Mouse (Mus musculus) lung, adult 2 months (tissue): ENCODE measurements around the gene Zdhhc7. TPM values are rescaled to one million over a fixed set of nuclear protein-coding genes. Genes with fewer than 3 reads are reported as not detected.

Source experiments
- DNase-seq: peaks from one replicate; pipeline ENCODE4 v3.0.0; 2022
- H3K4me1 ChIP-seq: fragments of 200-500 bp; 2 replicates; pipeline ENCODE4 v1.6.1; 2011; ENCODE audit warnings: low read length; ENCODE audit not compliant: control insufficient read depth, insufficient read depth
- H3K4me3 ChIP-seq: fragments of 200-500 bp; replicated peaks from 2 replicates; pipeline ENCODE3; 2011; ENCODE audit warnings: low read depth, mild to moderate bottlenecking, control low read depth, low read length; ENCODE audit errors: extremely low read depth
- CTCF ChIP-seq: fragments of 200-500 bp; IDR thresholded peaks from 2 replicates; pipeline ENCODE4 v1.5.1; 2011; ENCODE audit warnings: mild to moderate bottlenecking, low read length, control low read depth; ENCODE audit not compliant: insufficient read depth
- POLR2A ChIP-seq: fragments of 200-500 bp; IDR thresholded peaks from 2 replicates; pipeline ENCODE4 v1.6.1; 2011; ENCODE audit warnings: low read depth, mild to moderate bottlenecking, control low read depth, low read length, borderline replicate concordance; ENCODE audit errors: extremely low read depth
- WGBS: fragments of 180-500 bp; shearing (Covaris S2); methylation state at CpG from one replicate; pipeline ENCODE4 v1.1.7; 2018; 5-methylcytosine and 5-hydroxymethylcytosine counted together
- polyA plus RNA-seq: library from polyadenylated mRNA; depleted of rRNA; stranded (reverse); fragments of >200 nt; gene quantifications from 2 replicates; pipeline ENCODE4 v1.2.3, GENCODE M21; 2012

The Zdhhc7 gene
- polyA plus RNA-seq, 1 experiment, result 78.0 TPM

DNA sequence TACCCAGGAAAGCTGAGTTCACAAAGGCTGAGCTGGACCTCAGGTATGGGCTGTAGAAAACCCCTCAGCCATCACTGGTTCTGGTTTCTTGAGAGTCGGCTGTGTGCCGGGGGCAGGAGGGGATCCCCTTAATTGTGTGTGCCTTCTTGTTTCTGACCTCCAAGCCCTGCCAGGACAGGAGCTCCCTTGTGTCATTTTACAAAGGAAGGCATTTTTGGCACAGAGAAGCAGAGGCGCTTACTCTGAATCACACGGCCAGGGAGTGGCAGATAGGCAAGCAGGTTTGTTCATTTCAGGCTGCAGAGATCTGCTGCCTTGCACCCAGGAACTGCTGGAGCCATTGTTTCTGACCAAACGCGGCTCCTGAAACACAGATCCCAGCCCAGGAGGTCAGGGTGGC is 25.9 kb downstream of the Zdhhc7 start:
- DNase-seq, result no peak
- WGBS, result 66% methylated on average over 6 of the region's 6 CpGs
- no peak for TF ChIP-seq CTCF
- no peak for TF ChIP-seq POLR2A
- H3K4me3 ChIP-seq, result no peak overlapping the region
- H3K4me1 ChIP-seq, result no peaks in the 10 kb centered on the region; the same call in 1 of the 2 replicates

DNA sequence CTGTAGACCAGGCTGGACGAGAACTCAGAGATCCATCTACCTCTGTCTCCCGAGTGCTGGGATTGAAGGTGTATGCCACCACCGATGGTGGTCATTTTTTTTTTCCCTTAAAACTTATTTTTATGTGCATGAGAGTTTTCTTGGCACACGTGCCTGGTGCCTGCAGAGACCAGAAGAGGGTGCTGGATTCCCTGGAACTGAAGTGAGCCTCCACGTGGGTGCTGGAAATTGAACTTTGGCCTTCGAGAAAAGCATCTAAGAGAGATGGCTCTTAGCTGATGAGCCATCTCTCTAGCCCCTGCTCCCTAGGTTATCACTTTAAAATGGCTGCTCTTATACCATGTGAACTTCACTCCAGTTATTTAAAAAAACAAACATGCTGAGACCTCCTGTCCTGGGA is 26.8 kb downstream of the Zdhhc7 start:
- Histone ChIP-seq H3K4me1 (no peaks in the 10 kb centered on the region; the same call in 1 of the 2 replicates), H3K4me3 (no peak overlapping the region)
- 71% methylated on average over 6 of the region's 6 CpGs for WGBS
- DNase-seq, result no peak
- TF ChIP-seq CTCF (no peak), POLR2A (no peak)

DNA sequence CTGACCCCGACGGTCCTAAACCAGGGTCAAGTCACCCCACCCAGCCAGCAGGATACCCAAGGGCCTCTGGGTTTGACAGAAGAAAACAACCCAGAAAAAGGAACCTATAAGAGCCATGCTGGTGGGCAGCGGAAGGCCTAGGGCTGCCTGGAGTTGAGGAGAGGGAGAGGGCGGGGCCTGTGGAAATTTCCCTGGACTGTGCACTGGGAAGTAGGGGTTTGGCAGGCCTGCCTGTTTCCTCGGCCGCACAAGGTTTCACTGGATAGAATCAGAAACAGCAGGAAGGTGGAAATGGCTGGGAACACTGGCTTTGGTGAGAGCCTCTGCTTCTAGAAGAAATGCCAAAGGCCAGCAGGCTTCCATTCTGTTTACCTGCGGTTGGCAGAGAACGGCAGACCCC is 28.5 kb downstream of the Zdhhc7 start:
- DNase-seq, result no peak
- TF ChIP-seq CTCF (no peak), POLR2A (no peak)

DNA sequence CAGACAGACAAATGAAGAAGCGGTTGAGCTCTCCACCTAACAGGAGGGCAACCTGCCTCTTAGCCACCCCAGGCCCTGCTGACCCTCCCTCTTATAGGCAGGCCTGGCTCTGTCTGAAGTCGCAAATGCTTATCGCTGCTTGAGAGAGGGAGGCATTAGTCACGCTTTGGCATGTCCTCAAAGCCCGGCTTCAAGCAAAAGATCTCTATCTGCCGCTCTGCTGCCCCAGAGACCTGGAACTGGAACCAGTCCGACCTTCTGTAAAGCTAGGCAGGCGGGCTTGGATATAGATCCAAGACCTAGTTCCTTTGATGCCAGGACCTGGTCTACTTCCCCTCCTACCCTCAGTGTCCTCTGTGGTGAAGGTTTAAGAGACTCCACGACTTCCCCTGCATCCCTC is 29.0 kb downstream of the Zdhhc7 start:
- WGBS, result 68% methylated on average over 9 of the region's 9 CpGs
- Histone ChIP-seq H3K4me1 (no peaks in the 10 kb centered on the region), H3K4me3 (no peak overlapping the region)
- TF ChIP-seq CTCF, result no peak
- no peak for TF ChIP-seq POLR2A
- DNase-seq, result no peak

More for the DNA sequence above, 28.5 kb downstream of the Zdhhc7 start:
- no peaks in the 10 kb centered on the region for H3K4me1 ChIP-seq
- 76% methylated on average over 8 of the region's 8 CpGs for WGBS
- H3K4me3 ChIP-seq, result no peak overlapping the region

DNA sequence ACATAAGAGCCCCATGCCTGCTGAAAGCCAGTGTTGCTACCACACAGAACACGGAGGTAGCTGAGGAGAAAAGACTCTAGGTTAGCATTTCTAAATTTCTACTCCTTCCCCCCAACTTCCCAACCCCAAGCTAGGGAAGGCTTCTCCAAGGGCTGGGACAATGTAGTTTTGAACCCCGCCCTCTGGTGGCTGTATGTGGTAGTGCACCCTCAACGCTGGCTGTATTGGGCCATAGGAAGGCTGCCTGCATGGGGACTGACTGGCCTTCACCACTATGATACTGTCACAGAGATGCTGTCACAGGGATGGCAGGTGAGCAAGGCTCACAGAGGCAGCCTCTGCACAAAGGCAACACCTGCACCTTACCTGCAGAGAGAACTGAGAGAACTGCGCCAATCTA is 29.6 kb downstream of the Zdhhc7 start:
- peak; percentile 92 for TF ChIP-seq CTCF
- TF ChIP-seq POLR2A, result no peak
- no peak overlapping the region for H3K4me3 ChIP-seq
- WGBS, result 26% methylated on average over 4 of the region's 4 CpGs
- peak; percentile 79 for DNase-seq
- H3K4me1 ChIP-seq, result no peaks in the 10 kb centered on the region

DNA sequence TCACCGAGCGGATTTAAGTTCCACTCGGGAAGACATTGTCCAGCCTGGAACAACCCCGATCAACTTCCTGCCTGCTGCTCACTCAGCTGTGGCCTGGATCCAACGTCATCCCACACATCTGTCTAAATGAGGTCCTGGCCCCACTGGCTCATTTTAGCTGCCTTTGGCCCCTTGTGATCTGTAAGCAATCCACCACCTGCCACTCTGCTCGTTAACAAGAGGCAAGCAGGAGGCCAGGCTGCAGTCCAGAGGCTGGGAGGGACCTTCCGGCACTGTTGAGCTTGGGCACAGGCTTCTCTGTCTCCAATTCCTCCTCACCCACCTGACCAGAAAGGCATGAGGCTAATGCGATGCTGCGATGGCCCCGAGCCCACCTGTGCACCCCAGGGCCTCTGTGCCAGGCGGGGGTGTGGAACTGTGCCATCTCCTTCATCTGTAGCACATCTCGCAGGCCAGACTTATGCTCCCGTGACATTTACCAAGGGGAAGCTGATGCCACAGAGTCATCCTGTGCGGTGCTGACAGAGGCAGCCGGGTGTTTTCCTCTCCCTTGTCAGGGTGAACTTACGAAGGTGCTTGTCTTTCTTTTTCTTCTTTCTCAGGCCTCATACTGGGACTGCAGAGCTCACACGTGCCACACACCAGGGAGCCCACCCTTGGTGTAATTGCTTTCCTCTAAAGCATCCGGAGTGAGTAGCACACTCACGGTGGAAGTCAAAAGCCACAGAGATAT is 33.2 kb downstream of the Zdhhc7 start:
- H3K4me3 ChIP-seq, result no peak overlapping the region
- WGBS, result 47% methylated on average over 19 of the region's 19 CpGs
- no peak for TF ChIP-seq POLR2A
- peak; percentile 23 for DNase-seq
- no peaks in the 10 kb centered on the region for H3K4me1 ChIP-seq

DNA sequence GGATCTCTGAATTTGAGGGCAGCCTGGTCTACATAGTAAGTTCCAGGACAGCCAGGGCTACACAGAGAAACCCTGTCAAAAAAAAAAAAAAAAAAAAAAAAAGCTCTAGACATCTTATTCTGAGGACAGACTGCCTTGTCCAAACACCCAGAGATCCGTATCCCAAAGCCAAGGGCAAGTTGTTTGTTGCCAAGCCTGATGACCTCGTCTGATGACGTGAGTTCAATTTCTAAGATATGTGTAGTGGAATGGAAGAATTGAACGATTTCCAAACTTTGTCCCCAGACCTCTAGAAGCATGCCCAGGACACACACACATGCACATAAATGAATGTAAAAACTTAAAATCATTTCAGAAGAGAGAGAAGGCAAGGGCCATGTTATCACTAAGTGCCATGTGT is 35.1 kb downstream of the Zdhhc7 start:
- H3K4me1 ChIP-seq, result no peaks in the 10 kb centered on the region
- TF ChIP-seq POLR2A (no peak), CTCF (no peak)
- DNase-seq, result no peak
- WGBS, result 61% methylated on average over 4 of the region's 4 CpGs
- no peak overlapping the region for H3K4me3 ChIP-seq

DNA sequence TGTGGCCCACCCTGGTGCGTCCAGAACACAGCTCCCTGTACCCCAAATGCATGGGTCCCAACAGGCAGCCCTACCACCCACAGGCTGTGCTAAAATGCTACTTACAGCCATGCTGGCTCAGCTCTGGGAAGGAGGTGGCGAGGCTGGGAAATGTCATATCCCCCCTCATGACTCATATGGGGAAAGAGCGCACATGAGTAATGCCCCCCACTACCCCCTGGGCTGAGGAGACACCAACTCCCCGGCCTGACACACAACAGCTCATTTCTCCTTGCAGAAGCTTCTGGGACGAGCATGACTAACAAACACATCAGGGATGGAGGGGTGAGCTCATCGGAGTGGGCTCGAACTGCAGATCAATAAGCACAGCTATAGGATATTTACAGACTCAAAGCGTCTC is 35.7 kb downstream of the Zdhhc7 start:
- TF ChIP-seq CTCF (no peak), POLR2A (no peak)
- DNase-seq, result no peak
- WGBS, result 91% methylated on average over 8 of the region's 8 CpGs
- Histone ChIP-seq H3K4me3 (no peak overlapping the region), H3K4me1 (no peaks in the 10 kb centered on the region)

DNA sequence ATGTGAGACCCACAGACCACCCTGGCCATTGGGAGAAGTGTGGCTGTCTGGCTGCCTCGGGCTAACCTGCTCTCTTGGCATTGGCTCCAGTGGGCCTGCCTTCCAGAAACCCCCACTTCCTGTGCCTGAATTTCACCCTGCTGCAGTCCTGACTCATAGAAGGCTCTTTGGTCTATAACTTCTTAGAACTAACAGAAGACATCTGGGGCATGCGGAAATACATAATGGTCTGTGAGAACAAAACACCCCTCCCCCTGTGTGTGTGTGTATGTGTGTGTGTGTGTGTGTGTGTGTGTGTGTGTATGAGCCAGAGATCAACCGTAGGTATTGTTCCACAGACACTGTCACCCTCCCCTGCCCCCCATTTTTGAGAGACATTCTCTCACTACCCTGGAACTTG is 38.0 kb downstream of the Zdhhc7 start:
- H3K4me3 ChIP-seq, result no peak overlapping the region
- no peak for TF ChIP-seq CTCF
- no peak for DNase-seq
- no peaks in the 10 kb centered on the region for H3K4me1 ChIP-seq
- WGBS, result 70% methylated on average over 3 of the region's 3 CpGs

DNA sequence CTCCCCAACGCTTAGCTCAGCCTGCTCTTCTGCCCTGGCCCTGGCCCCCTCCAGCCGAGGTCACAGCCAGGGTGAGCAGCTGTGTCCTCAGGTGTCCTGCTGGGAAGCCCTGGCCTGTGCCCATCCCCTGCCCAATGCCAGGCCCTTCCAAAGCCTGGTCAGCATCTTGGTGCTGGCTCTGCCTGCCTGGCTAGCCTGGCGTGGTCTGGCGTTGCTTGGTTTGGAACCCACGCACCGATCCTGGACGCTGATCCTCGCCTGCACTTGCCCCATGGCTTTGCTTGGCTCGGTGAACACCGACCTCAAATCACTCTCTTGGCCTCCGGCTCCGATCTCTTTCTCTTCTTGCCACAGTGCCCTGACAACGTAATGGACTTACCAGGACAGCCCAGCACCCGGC is 38.5 kb downstream of the Zdhhc7 start:
- DNase-seq, result no peak
- Histone ChIP-seq H3K4me3 (no peak overlapping the region), H3K4me1 (no peaks in the 10 kb centered on the region)
- TF ChIP-seq POLR2A, result no peak
- no peak for TF ChIP-seq CTCF
- 87% methylated on average over 14 of the region's 14 CpGs for WGBS

DNA sequence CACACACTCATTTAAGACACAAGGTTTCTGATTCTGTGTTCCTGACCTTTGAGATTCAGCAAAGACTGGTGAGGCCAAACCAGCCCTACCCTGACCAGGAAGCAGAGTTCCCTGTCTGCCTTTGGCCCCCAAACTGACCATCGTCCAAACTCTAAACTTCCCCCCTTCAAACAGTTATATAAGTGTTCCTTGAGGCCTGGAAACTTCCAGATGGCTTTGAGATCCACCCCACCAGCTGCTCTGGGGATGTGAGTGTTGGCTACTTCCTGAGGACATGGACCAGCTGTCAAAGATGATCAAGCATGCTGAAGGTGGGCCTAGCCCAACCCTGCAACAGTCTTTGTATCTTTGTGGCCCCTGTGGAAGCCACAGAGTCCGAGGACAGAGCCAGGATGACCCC is 44.2 kb downstream of the Zdhhc7 start:
- TF ChIP-seq CTCF (no peak), POLR2A (no peak)
- Histone ChIP-seq H3K4me1 (no peaks in the 10 kb centered on the region), H3K4me3 (no peak overlapping the region)
- WGBS, result 59% methylated on average over 2 of the region's 2 CpGs
- DNase-seq, result no peak
